Mouse (Mus musculus) E14TG2a.4 (cell line): Measurements from ENCODE around the gene Gadd45gip1.
A peak's percentile ranks its signal among the peaks of the same experiment; 100 is the strongest.

Source experiments
- CTCF ChIP-seq: conservative IDR thresholded peaks from 2 replicates; pipeline ENCODE4 v1.5.1; 2014; ENCODE audit warnings: low read length
- NANOG ChIP-seq: IDR thresholded peaks from 2 replicates; pipeline ENCODE4 v1.6.1; 2014; ENCODE audit warnings: borderline replicate concordance, low read length, mixed read lengths
- POU5F1 ChIP-seq: IDR thresholded peaks from 2 replicates; pipeline ENCODE4 v1.6.1; 2014; ENCODE audit warnings: low read length, borderline replicate concordance

DNA sequence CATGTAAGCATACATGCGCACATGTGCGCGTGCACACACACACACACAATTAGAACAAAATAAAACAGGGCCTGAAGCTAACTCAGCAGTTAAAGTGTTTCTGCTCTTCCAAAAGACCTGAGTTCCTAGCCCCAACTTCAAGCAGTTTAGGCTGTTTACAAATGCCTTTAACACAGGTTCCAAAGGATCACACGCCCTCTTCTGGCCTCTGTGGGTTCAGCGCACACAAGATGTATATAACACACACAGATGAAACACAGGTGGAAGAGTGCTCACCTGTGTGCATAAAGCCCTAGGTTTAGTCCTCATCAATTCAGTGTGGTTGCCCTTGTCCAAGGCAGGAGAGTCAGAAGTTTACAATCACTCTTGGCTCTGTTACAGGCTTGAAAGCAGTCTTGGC is 25.3 kb upstream of the Gadd45gip1 start:
- TF ChIP-seq CTCF = peak; percentile 41
- TF ChIP-seq NANOG = no peak
- no peak for TF ChIP-seq POU5F1
